Mouse (Mus musculus) hindbrain, embryonic 10.5 days (tissue): ENCODE measurements around the gene Cd22. TPM values are rescaled to one million over a fixed set of nuclear protein-coding genes. Genes with fewer than 3 reads are reported as not detected.
"Not testable (repeated sequence)": the region's sequence is repeated elsewhere in the genome, so short reads cannot be mapped to it uniquely, and the experiment has no call there.

Experiments used
- DNase-seq: peaks from one replicate; pipeline ENCODE4 v3.0.0-alpha.2; 2017; ENCODE audit warnings: low spot score
- H3K27ac ChIP-seq: fragments of 300-500 bp; sonication (generic); 2 replicates; pipeline ENCODE4 v1.5.1; 2016; ENCODE audit warnings: mild to moderate bottlenecking, moderate library complexity
- H3K27me3 ChIP-seq: fragments of 300-500 bp; sonication (generic); 2 replicates; pipeline ENCODE4 v1.6.1; 2016; ENCODE audit warnings: mild to moderate bottlenecking; ENCODE audit not compliant: poor library complexity, insufficient read depth, severe bottlenecking
- H3K36me3 ChIP-seq: fragments of 300-500 bp; sonication (generic); 2 replicates; pipeline ENCODE4 v1.6.1; 2016; ENCODE audit warnings: mild to moderate bottlenecking, moderate library complexity
- H3K4me1 ChIP-seq: fragments of 300-500 bp; sonication (generic); replicated peaks from 2 replicates; pipeline ENCODE4 v1.6.1; 2016; ENCODE audit warnings: mild to moderate bottlenecking
- H3K4me3 ChIP-seq: fragments of 300-500 bp; sonication (generic); 2 replicates; pipeline ENCODE4 v1.5.1; 2016; ENCODE audit warnings: mild to moderate bottlenecking, moderate library complexity
- H3K9me3 ChIP-seq: fragments of 300-500 bp; sonication (generic); 2 replicates; pipeline ENCODE4 v1.6.1; 2016; ENCODE audit warnings: mild to moderate bottlenecking, moderate library complexity
- WGBS: fragments of 180-500 bp; shearing (Covaris S2); methylation state at CpG from one replicate; pipeline ENCODE4 v1.1.7; 2016; 5-methylcytosine and 5-hydroxymethylcytosine counted together
- polyA plus RNA-seq: library from polyadenylated mRNA; unstranded; fragments of >200 nt; fragmentation: Nextera tagmentation; extraction: Ambion mirVana; gene quantifications from 2 replicates; pipeline ENCODE4 v1.2.1, GENCODE M21; 2016

The Cd22 gene
- polyA plus RNA-seq, 1 experiment from 2014 or later = not detected

DNA sequence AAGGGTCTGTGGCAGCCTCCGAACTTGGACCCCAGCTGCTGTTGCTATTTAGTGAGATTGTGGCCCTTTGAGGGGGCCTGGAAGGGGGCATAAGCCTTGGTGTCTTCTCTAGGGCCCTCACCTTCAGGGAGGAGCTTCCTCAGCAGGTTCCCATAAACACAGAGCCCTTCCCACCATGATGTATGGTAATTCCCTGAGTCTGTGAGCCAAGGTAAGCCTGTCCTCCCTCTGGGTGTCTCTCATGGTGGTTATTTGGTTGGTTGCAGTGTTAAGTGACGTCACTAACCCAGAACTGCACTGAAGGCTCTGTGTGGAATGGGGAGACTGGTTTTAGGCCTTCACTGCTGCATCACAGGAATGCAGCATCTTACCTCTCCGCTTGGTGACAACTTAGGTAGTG, 50.7 kb downstream of the Cd22 start:
- WGBS = 70% methylated on average over 3 of the region's 3 CpGs

DNA sequence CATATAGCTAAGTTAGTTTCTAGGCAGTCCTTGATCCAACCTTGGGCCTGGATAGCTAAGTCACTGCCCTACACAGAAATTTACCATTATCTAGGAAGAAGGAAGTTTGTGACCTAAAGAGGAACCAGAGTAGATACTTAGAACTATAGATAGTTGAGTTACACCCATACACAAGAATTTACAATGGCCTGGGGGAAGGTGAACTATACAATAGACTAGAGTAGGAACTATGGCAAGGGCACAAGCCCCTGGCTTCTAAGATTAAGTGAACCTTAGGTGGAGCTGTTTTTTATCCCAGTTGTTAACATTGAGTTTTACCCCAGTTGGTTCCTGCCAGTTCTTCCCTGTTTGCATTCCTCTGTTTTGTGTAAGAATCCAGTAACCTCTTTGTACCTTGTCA, 51.3 kb downstream of the Cd22 start:
- H3K4me1 ChIP-seq, DNase-seq, H3K9me3 ChIP-seq, H3K27ac ChIP-seq, H3K4me3 ChIP-seq, H3K36me3 ChIP-seq, H3K27me3 ChIP-seq: not testable (repeated sequence)

More for the DNA sequence above, 50.7 kb downstream of the Cd22 start:
- H3K27ac ChIP-seq = no peak overlapping the region
- H3K36me3 ChIP-seq = no peaks in the 10 kb centered on the region
- H3K9me3 ChIP-seq = no peaks in the 10 kb centered on the region
- no peak for DNase-seq
- no peak overlapping the region for H3K4me3 ChIP-seq
- no peaks in the 10 kb centered on the region; the same call in 1 of the 2 replicates for H3K4me1 ChIP-seq
- no peaks in the 10 kb centered on the region for H3K27me3 ChIP-seq

DNA sequence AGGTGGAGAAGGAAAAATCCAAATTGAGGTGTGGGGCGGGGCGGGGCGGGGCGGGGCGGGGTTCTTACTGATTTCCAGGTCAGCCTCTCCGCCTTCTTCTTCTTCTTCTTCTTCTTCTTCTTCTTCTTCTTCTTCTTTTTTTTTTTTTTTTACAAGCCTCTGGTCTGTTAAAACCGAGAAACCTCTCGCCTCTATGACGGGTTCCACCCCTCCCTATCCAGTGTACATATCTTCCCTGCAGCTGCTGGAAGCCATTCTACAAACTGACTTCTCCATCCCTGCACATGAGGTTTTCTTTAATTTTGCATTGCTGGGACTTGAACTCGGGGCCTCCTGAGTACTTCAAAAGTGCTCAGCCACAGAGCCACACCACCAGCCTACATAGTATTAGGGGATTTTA, 53.5 kb downstream of the Cd22 start:
- DNase-seq = no peak
- Histone ChIP-seq H3K27ac (no peak overlapping the region), H3K9me3 (no peaks in the 10 kb centered on the region), H3K27me3 (no peaks in the 10 kb centered on the region), H3K4me3 (no peak overlapping the region), H3K36me3 (no peaks in the 10 kb centered on the region), H3K4me1 (no peaks in the 10 kb centered on the region)
- WGBS = 89% methylated on average over 10 of the region's 10 CpGs

DNA sequence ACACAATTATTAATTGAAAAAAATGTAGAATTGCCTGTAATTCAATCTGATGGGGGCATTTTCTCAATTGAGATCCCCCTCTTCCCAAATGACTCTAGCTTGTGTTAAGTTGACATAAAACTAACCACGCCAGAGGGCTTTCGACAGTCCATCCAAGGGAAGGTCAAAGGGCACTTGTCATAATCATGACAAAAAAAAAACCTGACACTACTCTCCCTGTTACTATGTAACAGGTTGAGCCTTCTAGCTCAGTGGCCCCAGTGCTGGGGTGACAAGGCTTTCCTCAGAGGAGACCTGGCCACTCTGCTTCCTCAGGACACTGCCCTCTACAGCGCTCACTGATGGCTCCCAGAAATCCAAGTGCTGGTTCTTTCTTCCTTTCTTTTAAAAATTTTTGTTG, 55.8 kb downstream of the Cd22 start:
- Histone ChIP-seq H3K27ac (no peak overlapping the region), H3K4me1 (no peaks in the 10 kb centered on the region), H3K9me3 (no peaks in the 10 kb centered on the region), H3K27me3 (no peaks in the 10 kb centered on the region), H3K4me3 (no peak overlapping the region), H3K36me3 (no peaks in the 10 kb centered on the region)
- whole genome bisulfite sequencing = 91% methylated on average over 3 of the region's 3 CpGs
- DNase-seq = no peak

DNA sequence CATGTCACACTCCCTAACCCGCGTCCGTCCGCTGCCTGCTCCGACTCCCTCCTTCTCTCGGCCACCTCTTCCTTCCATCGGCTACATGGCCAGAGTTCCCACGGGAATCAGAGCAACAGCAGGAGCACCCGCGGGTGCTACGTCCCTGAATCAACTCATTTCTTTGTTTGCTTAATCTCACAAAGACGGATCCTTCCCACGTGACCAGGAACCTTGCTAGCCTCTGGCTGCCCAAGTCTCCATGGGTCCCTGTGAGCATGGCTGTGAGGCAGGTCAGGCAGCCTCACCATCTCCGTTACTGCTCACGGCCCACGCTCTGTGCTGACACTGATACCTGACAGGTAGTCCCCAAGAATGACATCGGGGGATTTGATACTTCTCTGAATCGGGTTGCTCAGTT, 56.5 kb downstream of the Cd22 start, which contains the start of gene Ffar2:
TSS of gene Ffar2 (minus strand) at position 101 of the 400 bp plus-strand sequence.
- H3K4me3 ChIP-seq = no peak within 1 kb of the TSS
- H3K27me3 ChIP-seq = no peaks in the 10 kb centered on the region
- no peaks in the 10 kb centered on the region for H3K36me3 ChIP-seq
- no peaks in the 10 kb centered on the region for H3K9me3 ChIP-seq
- H3K27ac ChIP-seq = no peak within 1 kb of the TSS
- no peak for DNase-seq
- H3K4me1 ChIP-seq = no peaks in the 10 kb centered on the region
- WGBS = 91% methylated on average over 18 of the region's 18 CpGs

DNA sequence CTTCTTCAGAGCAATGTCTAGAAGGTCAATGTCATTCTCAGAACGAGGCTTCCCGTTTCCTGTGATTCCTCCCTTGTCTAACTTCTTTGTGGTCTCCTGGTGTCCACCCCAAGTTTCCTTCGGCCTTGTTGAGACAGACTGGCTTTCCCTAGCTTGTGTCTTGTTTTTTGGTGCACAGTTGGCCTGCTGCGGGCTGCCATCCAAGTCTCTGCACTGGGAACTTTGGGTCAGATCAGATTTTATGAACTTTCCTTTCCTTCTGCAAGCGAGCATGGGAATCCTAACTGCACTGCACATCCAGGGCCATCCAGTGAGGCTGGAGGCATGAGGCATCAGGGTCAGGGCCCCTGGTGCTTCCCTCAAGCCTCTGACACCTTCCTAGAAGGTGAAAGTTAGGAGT, 58.6 kb downstream of the Cd22 start:
- H3K9me3 ChIP-seq = no peaks in the 10 kb centered on the region
- H3K27me3 ChIP-seq = no peaks in the 10 kb centered on the region
- no peak overlapping the region for H3K27ac ChIP-seq
- H3K4me3 ChIP-seq = no peak overlapping the region
- WGBS = 80% methylated on average over 5 of the region's 5 CpGs
- H3K4me1 ChIP-seq = no peaks in the 10 kb centered on the region
- no peaks in the 10 kb centered on the region for H3K36me3 ChIP-seq
- DNase-seq = no peak

DNA sequence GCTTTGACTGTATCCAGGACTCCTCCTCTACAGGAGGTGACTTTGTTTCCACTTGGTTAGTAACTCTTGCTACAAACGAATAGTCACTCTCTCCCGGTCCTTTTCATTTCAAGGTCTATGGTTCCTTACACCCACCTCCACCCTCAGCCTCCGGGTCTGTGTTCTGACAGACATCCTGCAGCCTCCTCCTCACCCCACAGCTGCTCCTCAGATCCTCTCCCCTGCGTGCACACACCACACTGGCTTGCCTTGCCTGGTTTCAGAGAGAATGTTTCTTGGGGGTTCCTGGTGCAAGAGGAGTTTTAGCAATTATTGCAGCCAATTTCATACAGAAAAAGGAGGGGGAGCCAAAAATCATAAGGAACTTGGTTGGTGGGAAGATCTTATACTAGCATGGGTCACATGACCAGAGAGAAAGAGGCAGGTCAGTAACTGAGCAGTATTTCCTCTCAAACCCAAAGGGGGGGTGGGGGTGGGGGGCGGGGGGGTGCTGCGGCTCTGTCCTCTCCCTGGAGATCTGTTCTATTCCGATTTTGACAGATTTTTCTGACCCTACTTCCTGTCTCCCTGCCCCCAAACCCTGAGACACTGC, 59.2 kb downstream of the Cd22 start:
- H3K27me3 ChIP-seq = no peaks in the 10 kb centered on the region

DNA sequence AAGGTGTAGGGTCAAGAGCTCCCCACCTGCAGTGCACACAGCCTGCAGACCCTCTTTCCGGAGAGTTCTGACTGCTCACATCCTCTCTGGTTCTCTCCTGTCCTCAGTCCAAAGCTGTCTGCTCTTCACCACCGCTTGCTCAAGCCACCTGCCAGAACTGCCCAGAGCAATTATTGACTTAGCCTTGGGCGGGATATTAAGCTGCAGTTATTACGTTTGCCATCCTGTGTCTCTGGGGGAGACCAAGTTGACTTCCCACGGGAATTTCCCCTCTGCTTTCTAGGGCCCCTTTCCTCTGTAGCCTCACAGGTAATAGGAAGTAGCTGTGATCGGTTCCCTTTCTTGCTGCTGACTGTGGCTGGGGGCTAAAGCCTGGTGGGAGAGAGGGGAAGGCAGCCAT, 60.0 kb downstream of the Cd22 start:
- DNase-seq = no peak
- H3K9me3 ChIP-seq = no peaks in the 10 kb centered on the region
- no peaks in the 10 kb centered on the region for H3K27me3 ChIP-seq
- no peak overlapping the region for H3K4me3 ChIP-seq
- WGBS = 73% methylated on average over 6 of the region's 6 CpGs
- no peaks in the 10 kb centered on the region for H3K36me3 ChIP-seq
- H3K4me1 ChIP-seq = no peaks in the 10 kb centered on the region
- no peak overlapping the region for H3K27ac ChIP-seq

More for the DNA sequence above, 59.2 kb downstream of the Cd22 start:
- H3K9me3 ChIP-seq = no peaks in the 10 kb centered on the region
- H3K4me1 ChIP-seq = no peaks in the 10 kb centered on the region
- no peak for DNase-seq
- 74% methylated on average over 7 of the region's 7 CpGs for WGBS
- no peak overlapping the region for H3K4me3 ChIP-seq
- no peaks in the 10 kb centered on the region for H3K36me3 ChIP-seq
- H3K27ac ChIP-seq = no peak overlapping the region

Other genes starting within 250 kb of the Cd22 start
- 0.14 TPM in 1 of 2 replicates, not detected in the other for gene Etv2, start 244.5 kb downstream of the Cd22 start, polyA plus RNA-seq
- gene Rbm42, start 230.0 kb downstream of the Cd22 start, polyA plus RNA-seq = 145 and 175 TPM in 2 replicates
- 63.9 and 76.3 TPM in 2 replicates for gene Haus5, start 215.3 kb downstream of the Cd22 start, polyA plus RNA-seq
- not detected in 2 replicates for gene Pmis2, start 208.7 kb downstream of the Cd22 start, polyA plus RNA-seq
- not detected in 2 replicates for gene 2200002J24Rik, start 181.4 kb downstream of the Cd22 start, polyA plus RNA-seq
- 0.91 and 1.6 TPM in 2 replicates for gene Atp4a, start 168.1 kb downstream of the Cd22 start, polyA plus RNA-seq
- gene Tmem147, start 150.8 kb downstream of the Cd22 start, polyA plus RNA-seq = 163 and 170 TPM in 2 replicates
- gene Gapdhs, start 136.7 kb downstream of the Cd22 start, polyA plus RNA-seq = 0.26 and 0.69 TPM in 2 replicates
- gene Sbsn, start 128.9 kb downstream of the Cd22 start, polyA plus RNA-seq = 0.72 and 0.93 TPM in 2 replicates
- 0.59 TPM in 1 of 2 replicates, not detected in the other for gene Dmkn, start 116.6 kb downstream of the Cd22 start, polyA plus RNA-seq
- gene Krtdap, start 92.4 kb downstream of the Cd22 start, polyA plus RNA-seq = not detected in 2 replicates
- not detected in 2 replicates for gene Ffar2, start 56.6 kb downstream of the Cd22 start, polyA plus RNA-seq
- not detected in 2 replicates for gene Ffar3, start 24.2 kb downstream of the Cd22 start, polyA plus RNA-seq
- not detected in 2 replicates for gene Ffar1, start 18.8 kb downstream of the Cd22 start, polyA plus RNA-seq
- 0.61 and 0.67 TPM in 2 replicates for gene Mag, start 34.5 kb upstream of the Cd22 start, polyA plus RNA-seq
- not detected in 2 replicates for gene Hamp2, start 44.3 kb upstream of the Cd22 start, polyA plus RNA-seq
- not detected in 2 replicates for gene Hamp, start 63.7 kb upstream of the Cd22 start, polyA plus RNA-seq
- gene Usf2, start 76.5 kb upstream of the Cd22 start, polyA plus RNA-seq = 23.6 and 26.3 TPM in 2 replicates
- 21.2 and 29.8 TPM in 2 replicates for gene Lsr, start 93.1 kb upstream of the Cd22 start, polyA plus RNA-seq
- gene Fam187b, start 93.4 kb upstream of the Cd22 start, polyA plus RNA-seq = 1.4 and 2.0 TPM in 2 replicates
- 11.6 and 14.7 TPM in 2 replicates for gene Fxyd5, start 162.1 kb upstream of the Cd22 start, polyA plus RNA-seq
- gene Fxyd7, start 171.1 kb upstream of the Cd22 start, polyA plus RNA-seq = 1.4 and 7.6 TPM in 2 replicates
- gene Fxyd1, start 176.9 kb upstream of the Cd22 start, polyA plus RNA-seq = 14.0 and 17.1 TPM in 2 replicates
- 2.3 and 6.3 TPM in 2 replicates for gene Lgi4, start 179.0 kb upstream of the Cd22 start, polyA plus RNA-seq
- gene Fxyd3, start 196.4 kb upstream of the Cd22 start, polyA plus RNA-seq = 7.9 and 10.8 TPM in 2 replicates
- gene Hpn, start 234.9 kb upstream of the Cd22 start, polyA plus RNA-seq = 3.0 and 4.5 TPM in 2 replicates
- 1.2 and 1.3 TPM in 2 replicates for gene Scn1b, start 246.7 kb upstream of the Cd22 start, polyA plus RNA-seq